Mouse (Mus musculus): Measurements from ENCODE around the gene Akr1b8. TPM values are rescaled to one million over a fixed set of nuclear protein-coding genes. Genes with fewer than 3 reads are reported as not detected.
A peak's percentile ranks its signal among the peaks of the same experiment; 100 is the strongest.
"Not testable (repeated sequence)": the region's sequence is repeated elsewhere in the genome, so short reads cannot be mapped to it uniquely, and the experiment has no call there.

The Akr1b8 gene
- total RNA-seq, 2 experiments from 2014 or later: 2.6 TPM

DNA sequence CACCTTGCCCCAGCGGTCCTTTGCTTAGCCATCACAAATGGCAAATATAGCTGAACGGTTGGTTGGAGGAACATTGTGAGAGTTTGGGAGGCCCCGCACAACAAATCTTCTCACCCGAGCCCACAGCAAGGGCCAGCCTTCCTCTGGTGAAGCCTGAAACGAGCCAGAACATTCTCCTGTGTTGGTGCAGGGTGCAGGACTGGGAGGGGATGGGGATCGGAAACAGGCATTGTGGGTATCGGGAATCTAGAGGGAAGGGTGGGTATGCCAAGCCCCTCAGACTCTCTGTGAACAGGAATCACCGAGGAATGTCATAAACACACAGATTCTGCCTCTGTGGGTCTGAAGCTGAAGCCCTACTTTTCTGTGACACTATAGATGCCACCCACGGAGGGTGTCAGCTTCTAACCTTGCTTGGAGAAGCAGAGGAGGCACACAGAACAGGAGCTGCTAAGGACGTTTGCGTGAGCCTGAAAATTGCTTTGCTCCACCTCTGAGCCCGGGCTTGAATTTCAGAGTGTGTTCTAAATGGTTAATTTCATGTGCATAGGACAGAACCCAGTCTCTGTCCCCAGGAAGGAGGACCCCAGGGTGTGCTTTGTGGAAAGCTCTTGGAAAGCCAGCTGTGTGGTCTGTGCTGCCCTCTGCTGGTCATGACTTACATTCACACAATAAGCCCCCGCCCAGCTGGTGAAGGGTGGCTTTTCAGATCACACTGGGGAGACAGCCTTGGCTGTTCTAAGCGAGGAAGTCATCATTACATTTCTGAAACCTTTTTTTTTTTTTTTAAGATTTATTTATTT, 7.6 kb upstream of the Akr1b8 start:
- peak; percentile 76 for DNase-seq (ENCODE audit: low spot score)

DNA sequence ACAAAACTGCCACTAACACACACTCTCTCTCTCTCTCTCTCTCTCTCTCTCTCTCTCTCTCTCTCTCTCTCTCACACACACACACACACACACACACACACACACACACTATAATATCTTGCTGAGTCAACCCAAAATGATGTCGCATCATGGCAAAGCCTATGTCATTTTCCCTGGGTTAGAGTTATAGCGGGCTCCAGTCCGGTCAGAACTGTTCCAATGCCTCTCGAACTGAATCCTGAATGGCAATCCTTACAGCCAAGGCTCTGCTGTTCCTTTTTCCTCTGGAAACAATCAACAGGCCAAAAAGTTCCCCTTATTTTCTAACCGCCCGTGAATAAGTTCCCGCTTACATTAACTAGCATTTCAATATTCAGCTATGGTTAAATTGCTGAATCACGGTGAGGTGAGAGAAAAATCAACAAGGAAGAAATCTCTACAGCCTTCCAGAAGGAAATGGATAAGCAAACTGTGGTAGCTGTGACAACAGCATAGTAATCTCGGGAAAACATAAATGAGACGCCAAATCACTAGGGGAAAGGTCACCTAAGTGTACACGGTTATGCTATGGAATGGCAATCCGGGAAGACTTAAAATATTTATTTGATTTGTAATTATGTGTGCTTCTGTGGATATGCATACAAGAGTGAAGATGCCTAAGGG, 3.8 kb upstream of the Akr1b8 start:
- no peak for DNase-seq (ENCODE audit: low spot score)

DNA sequence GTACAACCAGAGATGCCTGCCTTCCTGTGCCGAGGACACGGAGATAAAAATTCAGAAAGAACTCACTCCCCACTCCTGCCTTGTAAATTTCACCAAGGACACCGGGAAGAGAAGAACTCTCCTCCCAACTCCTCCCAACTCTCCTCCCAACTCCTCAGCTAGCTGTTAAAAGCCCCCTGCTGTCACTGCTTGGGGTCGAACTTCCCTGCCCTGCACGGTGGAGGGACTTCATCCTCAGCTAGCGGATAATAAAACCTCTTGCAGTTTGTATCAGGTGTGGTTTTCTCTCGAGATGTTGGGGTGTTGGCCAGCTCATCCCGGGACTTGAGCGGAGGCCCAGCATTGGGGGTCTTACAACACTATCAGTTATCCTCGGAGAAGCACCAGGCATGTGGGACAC, 2.4 kb upstream of the Akr1b8 start:
- not testable (repeated sequence) for DNase-seq (ENCODE audit: low spot score)

GRCm38 (mm10) chr6:34352401-34352800, 1.5 kb upstream of the Akr1b8 start:
- no peak for DNase-seq (ENCODE audit: low spot score)

DNA sequence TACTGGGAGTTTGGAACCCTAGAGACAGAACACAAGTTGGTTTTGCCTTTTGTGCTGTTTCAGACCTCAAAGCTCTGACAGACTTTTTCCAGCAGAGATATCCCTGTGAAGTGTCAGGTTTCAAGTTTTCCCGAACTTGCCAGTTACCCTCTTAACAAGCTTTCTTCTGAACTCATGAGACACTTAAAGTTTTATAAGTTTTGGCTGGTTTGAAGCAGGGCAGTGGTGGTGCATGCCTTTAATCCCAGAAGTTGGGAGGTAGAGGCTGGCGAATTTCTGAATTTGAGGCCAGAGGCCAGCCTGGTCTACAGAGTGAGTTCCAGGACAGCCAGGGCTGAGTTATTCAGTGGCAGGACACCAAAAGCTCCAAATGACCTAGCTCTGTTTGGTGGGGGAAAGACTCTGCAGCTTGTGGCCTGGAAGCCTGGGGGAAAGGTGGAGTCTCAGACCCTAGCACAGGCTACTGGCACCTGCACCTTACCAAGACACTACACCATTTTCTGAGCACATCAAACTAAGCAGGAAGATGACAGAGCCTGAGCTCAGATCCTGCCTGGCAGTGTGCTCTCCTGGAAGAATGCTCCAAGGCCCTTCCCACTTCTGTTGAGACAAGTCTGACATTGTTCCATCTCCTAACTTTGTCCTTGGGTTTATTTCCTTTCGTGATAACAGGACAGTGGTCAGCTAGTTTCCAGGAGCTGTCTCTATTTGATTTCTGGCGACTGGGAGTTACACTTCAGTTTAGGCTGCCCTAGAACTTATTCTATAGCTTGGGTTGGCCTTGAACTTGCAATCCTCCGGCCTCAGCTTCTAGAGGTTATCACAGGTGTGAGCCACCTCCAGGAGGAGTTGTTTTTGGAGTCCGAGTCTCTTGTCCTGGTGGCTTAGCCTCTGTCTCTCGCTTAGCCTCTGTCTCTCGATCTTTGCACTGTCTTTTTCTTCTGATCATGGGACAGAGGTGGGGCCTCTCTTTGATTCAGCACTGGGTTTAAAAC, 732 bp downstream of the Akr1b8 start:
- DNase-seq (ENCODE audit: low spot score): no peak

GRCm38 (mm10) chr6:34355349-34355747, 1.4 kb downstream of the Akr1b8 start:
- DNase-seq (ENCODE audit: low spot score): no peak

- no peak for DNase-seq (ENCODE audit: low spot score)
These were observed 1.9 kb downstream of the Akr1b8 start for GRCm38 (mm10) chr6:34355841-34356240.

DNA sequence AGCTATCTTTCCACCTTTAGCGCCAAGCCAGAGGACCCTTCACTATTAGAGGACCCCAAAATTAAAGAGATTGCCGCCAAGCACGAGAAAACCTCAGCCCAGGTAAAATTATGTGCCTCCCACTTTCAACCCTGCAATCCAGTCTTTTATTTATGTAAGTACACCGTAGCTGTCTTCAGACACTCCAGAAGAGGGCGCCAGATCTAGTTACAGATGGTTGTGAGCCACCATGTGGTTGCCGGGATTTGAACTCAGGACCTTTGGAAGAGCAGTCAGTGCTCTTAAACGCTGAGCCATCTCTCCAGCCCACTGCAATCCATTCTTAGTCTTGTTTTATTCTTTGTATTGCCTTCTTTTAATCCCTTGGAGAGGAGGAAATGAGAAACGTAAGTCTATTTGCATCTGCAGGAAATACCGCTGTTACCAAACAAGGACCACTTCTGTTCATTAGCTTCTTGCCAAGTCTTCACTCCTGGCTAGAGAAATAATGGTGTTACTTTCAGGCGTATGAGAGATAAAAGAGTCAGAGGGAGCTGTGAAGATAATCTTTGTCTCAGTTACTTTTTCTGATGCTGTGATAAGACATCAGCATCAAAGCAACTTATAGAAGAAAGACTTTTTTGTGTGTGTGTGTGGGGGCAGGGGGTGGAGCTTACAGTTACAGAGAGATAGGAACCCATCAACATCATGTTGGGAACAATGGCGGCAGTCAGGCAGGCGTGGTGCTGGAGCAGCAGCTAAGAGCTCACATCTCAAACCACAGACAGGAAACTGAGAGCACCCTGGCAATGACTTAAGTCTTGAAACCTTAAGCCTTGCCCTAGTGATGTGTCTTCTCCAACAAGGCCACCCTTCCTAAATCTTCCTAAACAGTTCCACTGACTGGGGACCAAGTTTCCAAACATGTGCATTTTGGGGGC, 10.6 kb downstream of the Akr1b8 start:
- DNase-seq (ENCODE audit: low spot score): no peak

GRCm38 (mm10) chr6:34367998-34368397, 14.1 kb downstream of the Akr1b8 start:
- no peak for DNase-seq (ENCODE audit: low spot score)

DNA sequence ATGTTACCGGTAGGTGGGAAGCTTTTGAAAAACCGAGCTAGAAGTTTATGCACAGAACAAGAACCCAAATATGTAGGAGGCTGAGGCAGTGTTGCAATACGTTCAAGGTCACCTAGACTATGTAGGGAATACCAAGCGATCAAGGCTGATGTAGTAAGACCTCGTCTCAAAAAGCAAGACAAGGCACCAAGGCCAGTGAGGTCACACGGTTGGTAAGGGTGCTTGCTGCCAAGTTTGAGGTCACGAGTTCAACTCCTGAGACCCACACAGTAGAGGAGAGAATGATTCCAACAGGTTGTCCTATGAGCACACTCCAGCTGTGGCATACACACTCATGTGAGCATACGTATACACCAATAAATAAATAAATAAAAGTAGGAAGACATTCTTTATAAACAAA, 16.2 kb downstream of the Akr1b8 start:
- no peak for DNase-seq (ENCODE audit: low spot score)

DNA sequence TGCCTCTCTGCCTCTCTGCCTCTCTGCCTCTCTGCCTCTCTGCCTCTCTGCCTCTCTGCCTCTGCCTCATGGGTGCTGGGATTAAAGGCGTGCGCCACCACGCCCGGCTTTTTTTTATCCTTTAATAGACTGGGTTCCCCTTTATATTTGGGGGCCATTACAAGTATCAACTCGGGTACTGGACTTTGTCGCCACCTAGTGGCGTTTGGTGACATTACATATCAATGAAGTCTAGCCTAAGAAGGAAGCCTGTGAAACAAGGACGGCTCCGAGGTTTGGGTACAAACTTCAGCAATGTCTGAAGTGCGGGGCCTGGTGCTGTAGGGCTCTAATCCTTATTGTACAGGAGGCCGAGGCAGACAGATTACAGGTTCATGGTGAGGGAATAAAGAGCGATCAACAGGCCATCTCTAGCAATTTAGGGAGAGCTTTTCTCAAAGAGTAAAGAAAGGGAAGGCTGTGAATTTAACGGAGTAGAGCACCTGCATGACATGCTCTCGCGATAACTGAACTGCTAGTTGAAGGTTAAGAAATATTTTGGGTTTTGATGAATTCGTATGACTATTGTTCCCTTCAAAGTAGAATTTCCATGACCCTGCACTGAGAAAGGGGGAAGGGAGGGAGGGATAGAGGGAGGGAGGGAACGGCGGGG, 17.9 kb downstream of the Akr1b8 start:
- peak; percentile 82 for DNase-seq (ENCODE audit: low spot score)

DNA sequence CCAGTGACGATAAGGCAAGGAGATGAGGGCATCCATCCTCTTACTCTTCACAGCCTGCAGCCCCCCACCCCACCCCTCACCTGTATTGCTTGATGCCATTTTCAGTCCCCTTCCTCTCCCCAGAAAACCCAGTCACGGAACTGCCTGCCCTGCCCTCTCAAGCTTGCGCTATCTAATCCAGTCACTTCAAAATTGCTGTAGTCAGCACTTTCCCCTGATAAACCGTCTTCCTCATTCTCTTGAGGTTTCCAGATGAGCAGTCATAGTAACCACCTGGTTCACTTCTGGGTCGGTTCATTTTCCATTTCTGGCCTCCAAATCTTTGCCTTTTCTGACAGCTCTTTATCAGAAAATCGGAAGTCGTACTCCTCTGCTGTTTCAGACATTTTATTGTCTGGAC, 19.9 kb downstream of the Akr1b8 start:
- no peak for DNase-seq (ENCODE audit: low spot score)

- not testable (repeated sequence) for DNase-seq (ENCODE audit: low spot score)
These were observed 22.0 kb downstream of the Akr1b8 start for GRCm38 (mm10) chr6:34375888-34376287.

DNA sequence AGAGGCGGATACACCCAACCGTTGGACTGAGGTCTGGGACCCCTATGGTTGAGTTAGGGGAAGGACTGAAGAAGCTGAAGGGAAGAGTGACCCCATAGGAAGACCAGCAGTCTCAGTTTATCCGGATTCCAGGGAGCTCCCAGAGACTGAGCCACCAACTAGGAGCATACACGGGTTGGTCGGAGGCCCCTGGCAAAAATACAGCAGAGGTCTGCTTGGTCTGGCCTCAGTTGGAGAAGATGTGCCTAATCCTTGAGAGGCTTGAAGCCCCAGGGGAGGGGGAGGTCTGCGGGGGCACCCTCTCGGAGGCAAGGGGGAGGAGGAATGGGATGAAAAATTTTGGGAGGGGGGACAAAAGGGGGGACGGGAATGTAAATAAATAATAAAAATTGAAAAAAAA, 29.5 kb downstream of the Akr1b8 start:
- DNase-seq (ENCODE audit: low spot score): no peak

GRCm38 (mm10) chr6:34384110-34384661, 30.3 kb downstream of the Akr1b8 start, which contains the start of gene Akr1b10:
Akr1b10 (plus strand) TSS chr6:34384218.
- peak; percentile 81 for DNase-seq (ENCODE audit: low spot score)

GRCm38 (mm10) chr6:34384701-34385370, 30.9 kb downstream of the Akr1b8 start:
- peak; percentile 40 for DNase-seq (ENCODE audit: low spot score)

DNA sequence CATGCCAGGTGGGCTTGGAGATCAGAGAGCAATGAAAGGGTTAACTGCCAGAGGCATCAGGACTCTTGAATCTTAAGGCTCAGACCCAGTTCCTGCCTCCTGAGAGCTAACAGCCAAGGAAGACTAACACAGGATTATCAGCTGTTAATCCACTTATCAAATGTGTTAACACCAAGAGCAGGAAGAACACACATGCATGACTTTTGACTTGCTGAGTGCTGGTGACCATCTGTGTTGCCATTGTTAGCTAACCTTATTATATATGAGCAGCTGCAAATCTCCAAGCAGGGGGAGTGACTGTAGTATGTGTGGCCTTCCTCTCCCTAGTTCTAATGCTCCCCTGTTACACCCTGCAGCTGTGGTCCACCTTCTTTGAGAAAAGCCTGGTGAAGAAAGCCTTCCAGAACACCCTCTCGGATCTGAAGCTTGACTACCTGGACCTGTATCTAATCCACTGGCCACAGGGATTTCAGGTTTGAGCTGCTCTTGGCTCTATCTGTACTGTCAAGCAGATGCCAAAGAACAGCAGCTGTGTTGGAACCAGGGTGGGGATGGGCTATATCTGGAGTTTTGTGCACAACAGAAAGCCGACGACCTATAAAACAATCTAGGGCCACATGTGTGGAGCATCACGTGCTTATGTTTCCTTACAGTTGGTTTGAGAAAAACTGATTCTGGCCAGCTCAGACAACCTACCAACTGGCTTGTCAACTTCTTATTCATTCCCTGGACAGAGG, 34.7 kb downstream of the Akr1b8 start:
- no peak for DNase-seq (ENCODE audit: low spot score)

GRCm38 (mm10) chr6:34395897-34396296, 42.0 kb downstream of the Akr1b8 start:
- DNase-seq (ENCODE audit: low spot score): no peak
